Mouse (Mus musculus): ENCODE data around the gene Psmb11. TPM values are rescaled to one million over a fixed set of nuclear protein-coding genes. Genes with fewer than 3 reads are reported as not detected.

Gene Psmb11
- polyA plus RNA-seq, 1 experiment from 2014 or later: not detected

- WGBS: 91% methylated on average over 16 of the region's 16 CpGs
- H3K27ac ChIP-seq (replicated peaks): 0 out of 2 replicates have a peak overlapping the region, but pooled peaks have one; percentile 24
- H3K27me3 ChIP-seq (ENCODE audit: control insufficient read depth, insufficient read depth, low read length): no peaks in the 10 kb centered on the region
- H3K36me3 ChIP-seq (ENCODE audit: control insufficient read depth, insufficient read depth, low read length): 0 out of 2 replicates have a peak, but pooled peaks cover 7% of the 10 kb centered on the region
- H3K4me1 ChIP-seq (replicated peaks; ENCODE audit: control insufficient read depth, insufficient read depth): no peaks in the 10 kb centered on the region
- DNase-seq (ENCODE audit: low spot score) (no peak), ATAC-seq (ENCODE audit: low FRiP score, low TSS enrichment) (no peak)
- H3K4me2 ChIP-seq (replicated peaks; ENCODE audit: low read depth): no peak overlapping the region
- H3K9ac ChIP-seq (ENCODE audit: low read length): no peak overlapping the region
- H3K4me3 ChIP-seq (ENCODE audit: low read depth, low read length): no peak overlapping the region
- no peak for TF ChIP-seq EP300 (optimal IDR thresholded peaks at IDR 0.05)
- no peak for TF ChIP-seq CTCF (IDR thresholded peaks at IDR 0.05; ENCODE audit: low read depth)
- no peaks in the 10 kb centered on the region for H3K9me3 ChIP-seq (ENCODE audit: control insufficient read depth, low read length)
Observed at GRCm38 (mm10) chr14:54616226-54616825, 4.9 kb upstream of the Psmb11 start.

GRCm38 (mm10) chr14:54617152-54617896, 3.9 kb upstream of the Psmb11 start:
- DNase-seq (ENCODE audit: low spot score): peak; percentile 53
- ATAC-seq (ENCODE audit: low FRiP score, low TSS enrichment): peak; percentile 61
- Histone ChIP-seq H3K4me1 (replicated peaks; ENCODE audit: control insufficient read depth, insufficient read depth) (no peaks in the 10 kb centered on the region), H3K9ac (ENCODE audit: low read length) (peak overlapping the region; percentile 88), H3K9me3 (ENCODE audit: control insufficient read depth, low read length) (no peaks in the 10 kb centered on the region), H3K27ac (replicated peaks) (peak overlapping the region; percentile 65), H3K36me3 (ENCODE audit: control insufficient read depth, insufficient read depth, low read length) (0 out of 2 replicates have a peak, but pooled peaks cover 7% of the 10 kb centered on the region), H3K4me2 (replicated peaks; ENCODE audit: low read depth) (peak overlapping the region; percentile 66), H3K4me3 (ENCODE audit: low read depth, low read length) (peak overlapping the region; percentile 82), H3K27me3 (ENCODE audit: control insufficient read depth, insufficient read depth, low read length) (no peaks in the 10 kb centered on the region)
- 2% methylated on average over 38 of the region's 38 CpGs for WGBS
- TF ChIP-seq EP300 (optimal IDR thresholded peaks at IDR 0.05) (no peak), CTCF (IDR thresholded peaks at IDR 0.05; ENCODE audit: low read depth) (peak; percentile 53)

- Histone ChIP-seq H3K27me3 (ENCODE audit: control insufficient read depth, insufficient read depth, low read length) (no peaks in the 10 kb centered on the region), H3K27ac (replicated peaks) (peak within 1 kb of the TSS; percentile 65), H3K9ac (ENCODE audit: low read length) (peak within 1 kb of the TSS; percentile 88), H3K36me3 (ENCODE audit: control insufficient read depth, insufficient read depth, low read length) (0 out of 2 replicates have a peak, but pooled peaks cover 6% of the 10 kb centered on the region), H3K4me1 (replicated peaks; ENCODE audit: control insufficient read depth, insufficient read depth) (no peaks in the 10 kb centered on the region), H3K9me3 (ENCODE audit: control insufficient read depth, low read length) (no peaks in the 10 kb centered on the region), H3K4me2 (replicated peaks; ENCODE audit: low read depth) (peak within 1 kb of the TSS; percentile 66), H3K4me3 (ENCODE audit: low read depth, low read length) (peak within 1 kb of the TSS; percentile 82)
- TF ChIP-seq EP300 (optimal IDR thresholded peaks at IDR 0.05) (no peak), CTCF (IDR thresholded peaks at IDR 0.05; ENCODE audit: low read depth) (no peak)
- 0% methylated on average over 25 of the region's 25 CpGs for WGBS
- DNase-seq (ENCODE audit: low spot score) (peak; percentile 90), ATAC-seq (ENCODE audit: low FRiP score, low TSS enrichment) (peak; percentile 87)
Observed at GRCm38 (mm10) chr14:54617897-54618365, 3.3 kb upstream of the Psmb11 start, which contains the start of gene Psmb5. Psmb5 (minus strand) TSS chr14:54618022.

- no peak overlapping the region for H3K9ac ChIP-seq (ENCODE audit: low read length)
- 75% methylated on average over 6 of the region's 6 CpGs for WGBS
- no peaks in the 10 kb centered on the region for H3K9me3 ChIP-seq (ENCODE audit: control insufficient read depth, low read length)
- H3K4me3 ChIP-seq (ENCODE audit: low read depth, low read length): no peak overlapping the region
- no peak for ATAC-seq (ENCODE audit: low FRiP score, low TSS enrichment)
- H3K4me1 ChIP-seq (replicated peaks; ENCODE audit: control insufficient read depth, insufficient read depth): no peaks in the 10 kb centered on the region
- H3K27me3 ChIP-seq (ENCODE audit: control insufficient read depth, insufficient read depth, low read length): no peaks in the 10 kb centered on the region
- TF ChIP-seq EP300 (optimal IDR thresholded peaks at IDR 0.05): no peak
- H3K36me3 ChIP-seq (ENCODE audit: control insufficient read depth, insufficient read depth, low read length): no peaks in the 10 kb centered on the region
- H3K4me2 ChIP-seq (replicated peaks; ENCODE audit: low read depth): no peak overlapping the region
- DNase-seq (ENCODE audit: low spot score): no peak
- no peak overlapping the region for H3K27ac ChIP-seq (replicated peaks)
Observed at GRCm38 (mm10) chr14:54623334-54623733, 2.1 kb downstream of the Psmb11 start.

- Histone ChIP-seq H3K27ac (replicated peaks) (no peak overlapping the region), H3K9ac (ENCODE audit: low read length) (no peak overlapping the region; the same call in 1 of the 2 replicates), H3K36me3 (ENCODE audit: control insufficient read depth, insufficient read depth, low read length) (no peaks in the 10 kb centered on the region), H3K27me3 (ENCODE audit: control insufficient read depth, insufficient read depth, low read length) (no peaks in the 10 kb centered on the region), H3K9me3 (ENCODE audit: control insufficient read depth, low read length) (no peaks in the 10 kb centered on the region), H3K4me1 (replicated peaks; ENCODE audit: control insufficient read depth, insufficient read depth) (no peaks in the 10 kb centered on the region), H3K4me2 (replicated peaks; ENCODE audit: low read depth) (no peak overlapping the region), H3K4me3 (ENCODE audit: low read depth, low read length) (no peak overlapping the region)
- WGBS: 66% methylated on average over 10 of the region's 10 CpGs
- ATAC-seq (ENCODE audit: low FRiP score, low TSS enrichment) (no peak), DNase-seq (ENCODE audit: low spot score) (no peak)
- TF ChIP-seq EP300 (optimal IDR thresholded peaks at IDR 0.05) (no peak), CTCF (IDR thresholded peaks at IDR 0.05; ENCODE audit: low read depth) (no peak)
Observed at GRCm38 (mm10) chr14:54624976-54625375, 3.7 kb downstream of the Psmb11 start.

GRCm38 (mm10) chr14:54628103-54628502, 6.9 kb downstream of the Psmb11 start:
- 76% methylated on average over 5 of the region's 5 CpGs for WGBS
- DNase-seq (ENCODE audit: low spot score) (no peak), ATAC-seq (ENCODE audit: low FRiP score, low TSS enrichment) (no peak)
- Histone ChIP-seq H3K36me3 (ENCODE audit: control insufficient read depth, insufficient read depth, low read length) (0 out of 2 replicates have a peak, but pooled peaks cover 7% of the 10 kb centered on the region), H3K27ac (replicated peaks) (no peak overlapping the region), H3K9ac (ENCODE audit: low read length) (no peak overlapping the region), H3K9me3 (ENCODE audit: control insufficient read depth, low read length) (no peaks in the 10 kb centered on the region), H3K4me2 (replicated peaks; ENCODE audit: low read depth) (no peak overlapping the region), H3K4me1 (replicated peaks; ENCODE audit: control insufficient read depth, insufficient read depth) (no peaks in the 10 kb centered on the region), H3K4me3 (ENCODE audit: low read depth, low read length) (no peak overlapping the region), H3K27me3 (ENCODE audit: control insufficient read depth, insufficient read depth, low read length) (no peaks in the 10 kb centered on the region)
- TF ChIP-seq EP300 (optimal IDR thresholded peaks at IDR 0.05): no peak
- no peak for TF ChIP-seq CTCF (IDR thresholded peaks at IDR 0.05; ENCODE audit: low read depth)

Measured in stomach, postnatal 0 days (tissue).